Mouse (Mus musculus): ENCODE data around the gene Rhno1.
A peak's percentile ranks its signal among the peaks of the same experiment; 100 is the strongest.

The Rhno1 gene

GRCm38 (mm10) chr6:128363007-128363825 lies 505 bp upstream of the Rhno1 start:
- DNase-seq (ENCODE audit: low spot score in 2 of 2) = no peak

- no peak for DNase-seq (ENCODE audit: low spot score in 2 of 2)
Measured at GRCm38 (mm10) chr6:128361901-128362300, 810 bp downstream of the Rhno1 start.

- peak; percentile 48 to 76 for DNase-seq (ENCODE audit: low spot score in 2 of 2)
Measured at GRCm38 (mm10) chr6:128358999-128359398, 3.7 kb downstream of the Rhno1 start.

- DNase-seq (ENCODE audit: low spot score in 2 of 2) = peak; percentile 93 to 94
Measured at GRCm38 (mm10) chr6:128355726-128356416, 6.8 kb downstream of the Rhno1 start, which contains the start of gene Tulp3. Gene Tulp3, minus strand, starts transcription at chr6:128355851.

- DNase-seq (ENCODE audit: low spot score in 2 of 2) = peak; percentile 33 to 57
Measured at GRCm38 (mm10) chr6:128355201-128355681, 7.5 kb downstream of the Rhno1 start.

- no peak for DNase-seq (ENCODE audit: low spot score in 2 of 2)
Measured at GRCm38 (mm10) chr6:128354140-128354539, 8.6 kb downstream of the Rhno1 start.

- DNase-seq (ENCODE audit: low spot score in 2 of 2) = peak in 1 of 2 experiments; percentile 35
Measured at GRCm38 (mm10) chr6:128349711-128350110, 13.0 kb downstream of the Rhno1 start.

GRCm38 (mm10) chr6:128346782-128347181 lies 15.9 kb downstream of the Rhno1 start:
- no peak for DNase-seq (ENCODE audit: low spot score in 2 of 2)

- DNase-seq (ENCODE audit: low spot score in 2 of 2) = no peak
Measured at GRCm38 (mm10) chr6:128345623-128346022, 17.1 kb downstream of the Rhno1 start.

- no peak for DNase-seq (ENCODE audit: low spot score in 2 of 2)
Measured at GRCm38 (mm10) chr6:128341956-128342723, 20.6 kb downstream of the Rhno1 start.

GRCm38 (mm10) chr6:128338876-128339275 lies 23.8 kb downstream of the Rhno1 start:
- no peak for DNase-seq (ENCODE audit: low spot score in 2 of 2)

- DNase-seq (ENCODE audit: low spot score in 2 of 2) = no peak
Measured at GRCm38 (mm10) chr6:128337467-128337866, 25.2 kb downstream of the Rhno1 start.

GRCm38 (mm10) chr6:128334397-128335124 lies 28.1 kb downstream of the Rhno1 start:
- DNase-seq (ENCODE audit: low spot score in 2 of 2) = peak; percentile 37 to 66

GRCm38 (mm10) chr6:128318317-128318716 lies 44.4 kb downstream of the Rhno1 start:
- DNase-seq (ENCODE audit: low spot score in 2 of 2) = peak in 1 of 2 experiments; percentile 48

GRCm38 (mm10) chr6:128315597-128315996 lies 47.1 kb downstream of the Rhno1 start:
- no peak for DNase-seq (ENCODE audit: low spot score in 2 of 2)

- no peak for DNase-seq (ENCODE audit: low spot score in 2 of 2)
Measured at GRCm38 (mm10) chr6:128314796-128315195, 47.9 kb downstream of the Rhno1 start.

GRCm38 (mm10) chr6:128308311-128308710 lies 54.4 kb downstream of the Rhno1 start:
- peak in 1 of 2 experiments; percentile 46 for DNase-seq (ENCODE audit: low spot score in 2 of 2)

Measured in frontal cortex, postnatal 14 days (tissue).